Mouse (Mus musculus) Patski (cell line): ENCODE results near the gene Nfkb2. TPM values are rescaled to one million over a fixed set of nuclear protein-coding genes. Genes with fewer than 3 reads are reported as not detected.

ENCODE experiments used
- ATAC-seq: fragments of 100-300 bp; one replicate; pipeline ENCODE4 v1.8.0; 2021
- CTCF ChIA-PET: fragments of 350-600 bp; sonication (Branson Sonifier 250); formaldehyde crosslinking; loops from one replicate; lab custom pipeline; 2022; ENCODE audit warnings: inconsistent platforms; lab: Charles Lee
- POLR2A ChIA-PET: fragments of 350-600 bp; sonication (Branson Sonifier 250); formaldehyde crosslinking; loops from one replicate; lab custom pipeline; 2022; ENCODE audit warnings: antibody characterized with exemption, inconsistent platforms; lab: Charles Lee
- DNase-seq: peaks from one replicate; pipeline ENCODE4 v3.0.0-alpha.2; 2011; ENCODE audit warnings: low read depth, low spot score
- H3K27me3 ChIP-seq: fragments of 371-371 bp; one replicate; pipeline ENCODE4 v1.5.1; 2021
- CTCF ChIP-seq: fragments of 100-300 bp; IDR thresholded peaks from one replicate; pipeline ENCODE4 v1.5.1; 2021
- in situ Hi-C: fragments of 300-500 bp; cut with MboI; formaldehyde crosslinking; loops from 3 replicates; pipeline ENCODE4 v1.11.1; 2018; ENCODE audit warnings: low pct_unique_long_range_greater_than_20kb, mixed read lengths
- polyA plus RNA-seq: library from polyadenylated mRNA; unstranded; gene quantifications from one replicate; pipeline ENCODE4 v1.2.3, GENCODE M21; 2021

The Nfkb2 gene
- polyA plus RNA-seq, 1 experiment from 2014 or later: 48.2 TPM

DNA sequence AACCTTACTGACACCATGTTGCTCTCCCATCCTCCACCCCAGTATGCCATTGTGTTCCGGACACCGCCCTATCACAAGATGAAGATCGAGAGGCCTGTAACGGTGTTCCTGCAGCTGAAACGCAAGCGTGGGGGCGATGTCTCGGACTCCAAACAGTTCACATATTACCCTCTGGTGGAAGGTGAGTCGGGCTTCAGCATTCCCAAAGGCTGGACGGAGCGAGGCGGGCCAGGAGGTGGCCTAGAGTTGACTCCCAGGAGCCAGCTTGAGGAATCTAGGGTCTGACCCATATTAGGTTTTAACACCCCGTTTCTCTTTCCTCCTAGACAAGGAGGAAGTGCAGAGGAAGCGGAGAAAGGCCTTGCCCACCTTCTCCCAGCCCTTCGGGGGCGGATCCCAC lies 4.2 kb downstream of the Nfkb2 start:
- TF ChIP-seq CTCF: no peak
- CTCF ChIA-PET: interaction anchor here (2.2 kb wide), 1 partner anchor 20 kb away, joined by 8 read pairs; the partner anchor contains the start of gene Fbxl15
- POLR2A ChIA-PET: no interaction called here
- in situ Hi-C loops: no loop called here
- no peak for DNase-seq
- ATAC-seq: no peak
- H3K27me3 ChIP-seq: no peaks in the 10 kb centered on the region

DNA sequence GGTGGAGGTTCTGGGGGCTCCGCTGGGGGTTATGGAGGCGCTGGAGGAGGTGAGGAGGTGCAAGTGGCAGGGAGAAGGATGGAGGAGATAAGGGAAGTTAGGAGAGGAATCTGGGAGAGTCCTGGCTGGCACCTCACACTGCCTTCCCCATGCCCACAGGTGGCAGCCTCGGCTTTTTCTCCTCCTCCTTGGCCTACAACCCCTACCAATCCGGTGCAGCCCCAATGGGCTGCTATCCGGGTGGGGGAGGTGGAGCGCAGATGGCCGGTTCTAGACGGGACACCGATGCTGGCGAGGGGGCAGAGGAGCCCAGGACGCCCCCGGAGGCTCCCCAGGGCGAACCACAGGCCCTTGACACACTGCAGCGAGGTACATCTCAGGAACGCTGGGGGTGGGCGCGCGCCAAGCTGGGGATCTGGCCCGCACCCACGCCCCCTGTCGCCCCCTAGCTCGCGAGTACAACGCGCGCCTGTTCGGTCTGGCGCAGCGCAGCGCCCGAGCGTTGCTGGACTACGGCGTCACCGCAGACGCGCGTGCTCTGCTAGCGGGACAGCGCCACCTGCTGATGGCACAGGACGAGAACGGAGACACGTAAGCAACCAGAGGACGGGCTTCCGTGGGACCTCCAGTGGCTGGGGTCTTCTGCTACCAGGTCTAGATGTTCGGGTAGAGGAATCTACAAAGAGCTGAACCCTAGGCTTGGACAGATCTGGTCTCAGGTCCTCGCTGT lies 4.8 kb downstream of the Nfkb2 start:
- ATAC-seq (no peak), DNase-seq (no peak)
- H3K27me3 ChIP-seq: no peaks in the 10 kb centered on the region
- CTCF ChIA-PET: interaction anchor here (0.7 to 2.2 kb wide), 6 partner anchors 10 to 233 kb away, joined by 3 to 8 read pairs (median 4); partner anchors contain the start of genes Fbxl15 and Nolc1
- no peak for TF ChIP-seq CTCF
- POLR2A ChIA-PET: interaction anchor here (0.6 kb wide), 1 partner anchor 757 kb away, joined by 3 read pairs; no protein-coding TSS in a partner anchor
- in situ Hi-C loops: no loop called here

DNA sequence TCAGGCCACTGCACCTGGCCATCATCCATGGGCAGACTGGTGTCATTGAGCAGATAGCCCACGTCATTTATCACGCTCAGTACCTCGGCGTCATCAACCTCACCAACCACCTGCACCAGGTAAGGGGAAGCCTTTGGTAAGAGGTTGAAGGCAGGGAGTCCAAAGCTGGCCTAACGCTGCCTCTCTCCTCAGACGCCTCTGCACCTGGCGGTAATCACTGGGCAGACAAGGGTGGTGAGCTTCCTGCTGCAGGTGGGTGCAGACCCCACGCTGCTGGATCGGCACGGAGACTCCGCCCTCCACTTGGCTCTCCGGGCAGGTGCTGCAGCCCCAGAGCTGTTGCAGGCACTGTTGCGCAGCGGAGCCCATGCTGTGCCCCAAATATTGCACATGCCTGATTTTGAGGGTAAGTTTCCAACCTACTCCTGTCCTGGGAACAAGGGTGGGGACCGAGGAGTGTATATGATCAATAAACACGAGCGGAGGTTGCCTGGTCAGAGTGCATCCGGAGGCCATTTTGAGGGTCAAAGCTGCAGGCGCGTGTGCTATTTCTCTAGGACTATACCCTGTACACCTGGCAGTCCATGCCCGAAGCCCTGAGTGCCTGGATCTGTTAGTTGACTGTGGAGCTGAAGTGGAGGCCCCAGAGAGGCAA lies 5.7 kb downstream of the Nfkb2 start:
- POLR2A ChIA-PET: interaction anchor here (0.6 to 1.4 kb wide), 2 partner anchors 10 to 756 kb away, joined by 3 to 4 read pairs; no protein-coding TSS in a partner anchor
- no peaks in the 10 kb centered on the region for H3K27me3 ChIP-seq
- in situ Hi-C loops: no loop called here
- ATAC-seq (no peak), DNase-seq (no peak)
- CTCF ChIA-PET: interaction anchor here (0.7 to 2.2 kb wide), 6 partner anchors 9 to 234 kb away, joined by 3 to 8 read pairs (median 4); partner anchors contain the start of genes Fbxl15 and Nolc1
- no peak for TF ChIP-seq CTCF

DNA sequence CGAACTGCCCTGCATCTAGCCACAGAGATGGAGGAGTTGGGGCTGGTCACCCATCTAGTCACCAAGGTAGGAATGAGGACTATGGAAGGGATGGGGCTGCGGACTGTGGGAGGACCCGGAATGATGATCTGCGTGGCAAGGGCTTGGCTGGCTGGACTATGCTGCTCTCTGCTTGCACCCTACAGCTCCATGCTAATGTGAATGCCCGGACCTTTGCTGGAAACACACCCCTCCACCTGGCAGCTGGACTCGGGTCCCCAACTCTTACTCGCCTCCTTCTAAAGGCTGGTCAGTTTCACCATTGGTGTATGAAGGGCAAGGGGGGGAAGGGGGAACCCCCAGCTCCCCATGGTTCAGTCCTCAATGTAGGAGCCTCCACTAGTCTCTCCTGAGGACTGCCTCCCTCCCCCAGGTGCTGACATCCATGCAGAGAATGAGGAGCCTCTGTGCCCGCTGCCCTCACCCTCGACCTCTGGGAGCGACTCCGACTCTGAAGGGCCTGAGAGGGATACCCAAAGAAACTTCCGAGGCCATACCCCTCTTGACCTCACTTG lies 6.3 kb downstream of the Nfkb2 start:
- TF ChIP-seq CTCF: no peak
- DNase-seq (no peak), ATAC-seq (no peak)
- no peaks in the 10 kb centered on the region for H3K27me3 ChIP-seq
- POLR2A ChIA-PET: interaction anchor here (1.4 kb wide), 1 partner anchor 9 kb away, joined by 4 read pairs; no protein-coding TSS in a partner anchor
- CTCF ChIA-PET: interaction anchor here (1.2 to 2.2 kb wide), 3 partner anchors 18 to 46 kb away, joined by 3 to 8 read pairs (median 4); partner anchors contain the start of gene Fbxl15
- in situ Hi-C loops: no loop called here

DNA sequence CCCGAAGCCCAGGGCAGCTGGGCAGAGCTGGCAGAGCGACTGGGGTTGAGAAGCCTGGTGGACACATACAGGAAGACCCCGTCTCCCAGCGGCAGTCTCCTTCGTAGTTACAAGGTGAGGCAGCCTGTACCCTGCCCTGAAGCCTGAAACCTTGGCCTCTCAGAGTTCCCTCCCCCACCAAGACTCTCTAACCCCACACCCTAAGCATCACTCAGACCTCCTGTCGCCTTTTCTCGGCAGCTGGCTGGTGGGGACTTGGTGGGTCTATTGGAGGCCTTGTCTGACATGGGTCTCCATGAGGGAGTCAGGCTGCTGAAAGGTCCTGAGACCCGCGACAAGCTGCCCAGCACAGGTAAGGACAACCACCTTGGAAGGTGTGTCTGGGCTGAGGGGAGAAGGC lies 7.2 kb downstream of the Nfkb2 start:
- in situ Hi-C loops: no loop called here
- ChIA-PET CTCF (no interaction called here), POLR2A (interaction anchor here (1.4 kb wide), 1 partner anchor 9 kb away, joined by 4 read pairs; no protein-coding TSS in a partner anchor)
- no peaks in the 10 kb centered on the region for H3K27me3 ChIP-seq
- TF ChIP-seq CTCF: no peak
- DNase-seq: no peak
- ATAC-seq: no peak

DNA sequence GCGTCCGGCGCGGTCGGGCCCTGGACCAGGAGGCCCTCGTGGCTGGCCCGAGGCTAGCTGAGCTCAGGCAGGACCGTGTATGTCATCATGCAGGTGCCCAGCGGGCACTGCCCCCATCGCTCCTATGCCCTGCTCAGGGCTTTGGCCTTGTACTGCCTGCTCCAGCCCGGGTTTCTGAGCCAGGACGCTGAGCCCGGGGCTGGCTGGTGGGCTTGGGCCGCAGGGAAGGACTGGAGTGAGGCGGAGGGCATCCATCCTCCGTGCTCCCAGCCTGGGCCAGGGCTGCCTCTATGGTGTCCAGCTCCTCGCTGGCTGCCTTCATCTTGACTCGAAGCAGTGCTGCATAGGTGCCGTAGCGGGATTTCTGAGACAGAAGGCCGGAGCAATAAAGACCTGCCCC lies 8.4 kb downstream of the Nfkb2 start:
- POLR2A ChIA-PET: no interaction called here
- no peak for TF ChIP-seq CTCF
- in situ Hi-C loops: no loop called here

DNA sequence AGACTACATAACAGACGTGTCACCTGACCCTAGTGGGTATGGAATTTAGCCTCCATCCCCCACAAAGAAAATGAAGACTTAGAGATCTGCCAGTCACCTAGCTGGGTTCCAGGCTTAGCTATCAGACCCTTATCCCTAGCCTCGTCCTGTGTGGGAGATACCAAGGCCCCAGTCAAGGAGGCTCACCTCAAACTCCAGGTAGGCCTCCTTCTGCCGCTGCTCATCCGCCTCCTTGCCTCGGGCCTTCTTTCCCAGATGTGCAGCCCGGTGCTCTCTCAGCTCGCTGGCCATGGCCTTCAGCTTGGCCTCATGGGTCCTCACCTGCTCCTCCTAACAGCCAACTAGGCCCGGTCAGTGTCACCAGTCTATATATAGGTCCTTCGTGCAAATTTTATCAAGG lies 9.0 kb downstream of the Nfkb2 start:
- no peak for ATAC-seq
- in situ Hi-C loops: no loop called here
- POLR2A ChIA-PET: no interaction called here

More for the DNA sequence above, 8.4 kb downstream of the Nfkb2 start:
- DNase-seq (no peak), ATAC-seq (no peak)
- peaks cover 9% of the 10 kb centered on the region for H3K27me3 ChIP-seq
- CTCF ChIA-PET: interaction anchor here (1.4 kb wide), 1 partner anchor 15 kb away, joined by 4 read pairs; the partner anchor contains the start of gene Fbxl15

DNA sequence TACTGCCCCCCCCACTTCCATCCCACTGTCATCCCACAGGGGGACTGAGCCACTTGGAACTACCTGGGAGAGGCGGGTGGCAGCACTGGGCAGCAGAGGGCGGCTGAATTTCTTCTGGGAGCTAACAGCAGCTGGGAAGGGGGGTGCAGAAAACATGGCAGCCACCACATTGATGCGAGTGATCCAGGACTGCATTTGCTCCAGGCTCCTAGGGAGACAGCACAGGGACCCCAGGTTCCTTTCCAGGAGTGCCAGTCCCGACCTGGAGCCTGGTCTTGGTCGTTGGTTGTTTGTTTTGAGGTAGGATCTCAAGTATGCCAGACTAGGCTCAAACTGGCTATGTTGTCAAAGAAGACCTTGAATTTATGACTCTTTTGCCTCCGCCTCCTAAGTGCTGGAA lies 9.5 kb downstream of the Nfkb2 start:
- ATAC-seq (no peak), DNase-seq (no peak)
- H3K27me3 ChIP-seq: peaks cover 11% of the 10 kb centered on the region
- POLR2A ChIA-PET: interaction anchor here (0.6 kb wide), 1 partner anchor 9 kb away, joined by 3 read pairs; no protein-coding TSS in a partner anchor
- no peak for TF ChIP-seq CTCF
- CTCF ChIA-PET: interaction anchor here (1.4 kb wide), 1 partner anchor 14 kb away, joined by 4 read pairs; the partner anchor contains the start of gene Fbxl15
- in situ Hi-C loops: no loop called here

More for the DNA sequence above, 9.0 kb downstream of the Nfkb2 start:
- H3K27me3 ChIP-seq: peaks cover 9% of the 10 kb centered on the region
- DNase-seq: no peak
- CTCF ChIA-PET: interaction anchor here (1.4 kb wide), 1 partner anchor 15 kb away, joined by 4 read pairs; the partner anchor contains the start of gene Fbxl15
- no peak for TF ChIP-seq CTCF

DNA sequence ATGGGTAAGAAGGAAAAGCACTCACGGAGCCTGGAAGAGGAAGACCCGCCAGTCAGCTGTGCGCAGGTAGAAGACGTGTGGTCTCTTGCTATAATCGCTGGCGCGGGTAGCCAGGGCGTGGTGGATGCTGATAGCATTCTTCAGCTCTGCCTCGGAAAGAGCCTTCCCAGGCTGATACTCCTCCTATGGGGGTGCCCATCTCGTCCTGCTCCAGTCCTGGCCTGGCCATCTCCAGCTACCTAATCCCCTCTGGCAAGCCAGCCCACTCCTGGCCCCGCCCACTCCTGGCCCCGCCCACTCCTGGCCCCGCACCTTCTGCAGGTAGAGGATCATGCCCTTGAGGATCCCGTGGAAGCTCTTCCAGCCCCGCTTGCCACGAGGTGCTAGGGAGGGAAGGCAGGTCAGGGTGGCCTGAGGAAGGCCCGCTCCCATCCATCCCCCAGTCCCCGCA lies 10.1 kb downstream of the Nfkb2 start:
- ChIA-PET POLR2A (interaction anchor here (0.6 to 1.9 kb wide), 4 partner anchors 8 to 14 kb away, joined by 3 to 7 read pairs (median 4); partner anchors contain the start of gene Fbxl15), CTCF (interaction anchor here (0.9 to 1.4 kb wide), 3 partner anchors 8 to 14 kb away, joined by 3 to 4 read pairs (median 3); partner anchors contain the start of gene Fbxl15)
- ATAC-seq (no peak), DNase-seq (no peak)
- peaks cover 14% of the 10 kb centered on the region for H3K27me3 ChIP-seq
- TF ChIP-seq CTCF: no peak
- in situ Hi-C loops: no loop called here
